Mouse (Mus musculus): Measurements from ENCODE around the gene Zfp260.

DNA sequence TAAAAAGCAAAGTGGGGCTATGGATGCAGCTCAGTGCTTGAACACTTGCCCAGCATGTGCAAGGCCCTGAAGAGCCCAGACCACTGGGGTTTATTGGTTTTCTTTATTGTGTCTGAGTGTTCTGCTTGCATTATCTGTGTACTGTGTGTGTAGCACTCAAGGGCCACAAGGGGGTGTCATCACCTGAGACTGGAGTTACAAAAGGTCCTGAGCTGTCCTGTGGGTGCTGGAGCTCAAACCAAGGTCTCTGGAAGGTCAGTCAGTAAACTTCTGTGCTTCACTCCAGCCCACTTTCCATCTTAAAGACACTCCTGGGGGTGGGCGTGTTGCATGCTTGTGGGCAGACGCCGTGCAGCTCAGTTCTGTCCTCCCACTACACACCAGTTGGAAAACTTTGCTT, 60.9 kb downstream of the Zfp260 start:
- no peak for TF ChIP-seq CTCF (IDR thresholded peaks at IDR 0.05; ENCODE audit: control insufficient read depth, insufficient read depth, insufficient replicate concordance, low read depth, low read length)
- TF ChIP-seq POLR2A (IDR thresholded peaks at IDR 0.05; ENCODE audit: control insufficient read depth, low read depth, low read length), result no peak

All from testis, adult 2 months (tissue).